Mouse (Mus musculus) heart, postnatal 0 days (tissue): ENCODE measurements at regions not wholly inside any gene's neighbourhood (a gene's known extent, or its start where the extent isn't known, plus 50 kb on each side); places are given as distances from the start of the nearest gene placed in this dataset.

Source experiments
- ATAC-seq: fragments of 200-750 bp; cut with Nextera tagmentation; 2 replicates; pipeline ENCODE4 v1.8.0; 2017; ENCODE audit warnings: low read depth, moderate number of reproducible peaks, moderate library complexity; ENCODE audit not compliant: insufficient read depth
- DNase-seq: peaks from one replicate; pipeline ENCODE4 v3.0.0-alpha.2; 2016; ENCODE audit warnings: low spot score
- H3K27ac ChIP-seq: fragments of 300-500 bp; sonication (generic); 2 replicates; pipeline ENCODE4 v1.5.1; 2014; ENCODE audit warnings: low read depth, mild to moderate bottlenecking
- H3K27me3 ChIP-seq: fragments of 300-500 bp; sonication (generic); 2 replicates; pipeline ENCODE4 v1.6.1; 2014; ENCODE audit warnings: low read length, mixed read lengths; ENCODE audit not compliant: control insufficient read depth, insufficient read depth
- H3K36me3 ChIP-seq: fragments of 300-500 bp; sonication (generic); replicated peaks from 2 replicates; pipeline ENCODE4 v1.6.1; 2014; ENCODE audit warnings: low read length, mixed read lengths; ENCODE audit not compliant: control insufficient read depth, insufficient read depth
- H3K4me1 ChIP-seq: fragments of 300-500 bp; sonication (generic); 2 replicates; pipeline ENCODE4 v1.6.1; 2014; ENCODE audit warnings: antibody characterized with exemption; ENCODE audit not compliant: control insufficient read depth, insufficient read depth
- H3K4me2 ChIP-seq: fragments of 300-500 bp; sonication (generic); 2 replicates; pipeline ENCODE4 v1.6.1; 2014; ENCODE audit warnings: low read depth, mild to moderate bottlenecking, low read length, moderate library complexity
- H3K4me3 ChIP-seq: fragments of 300-500 bp; sonication (generic); 2 replicates; pipeline ENCODE4 v1.5.1; 2014; ENCODE audit warnings: low read depth, low read length
- H3K9ac ChIP-seq: fragments of 300-500 bp; sonication (generic); replicated peaks from 2 replicates; pipeline ENCODE4 v1.6.1; 2014; ENCODE audit warnings: low read depth, low read length, mixed read lengths
- H3K9me3 ChIP-seq: fragments of 300-500 bp; sonication (generic); replicated peaks from 2 replicates; pipeline ENCODE4 v1.6.1; 2016; ENCODE audit warnings: low read length; ENCODE audit not compliant: control insufficient read depth
- CTCF ChIP-seq: IDR thresholded peaks from 2 replicates; pipeline ENCODE4 v1.5.1; 2016; ENCODE audit warnings: antibody characterized with exemption, control low read depth, low read depth
- EP300 ChIP-seq: IDR thresholded peaks from 2 replicates; pipeline ENCODE4 v1.6.1; 2016; ENCODE audit warnings: antibody characterized with exemption, low read depth
- WGBS: fragments of 180-500 bp; shearing (Covaris S2); extraction: QIAGEN DNeasy Blood & Tissue Kit; methylation state at CpG from one replicate; pipeline ENCODE4 v1.1.7; 2014; 5-methylcytosine and 5-hydroxymethylcytosine counted together

GRCm38 (mm10) chr13:90395274-90396023 lies 306.0 kb upstream of the Xrcc4 start:
- Histone ChIP-seq H3K27ac (no peak overlapping the region), H3K4me1 (no peaks in the 10 kb centered on the region), H3K9ac (no peak overlapping the region), H3K4me2 (no peak overlapping the region), H3K27me3 (no peaks in the 10 kb centered on the region), H3K9me3 (no peaks in the 10 kb centered on the region), H3K4me3 (no peak overlapping the region), H3K36me3 (no peaks in the 10 kb centered on the region)
- DNase-seq: no peak
- WGBS: 71% methylated on average over 8 of the region's 8 CpGs
- TF ChIP-seq CTCF (no peak), EP300 (no peak)
- no peak for ATAC-seq

- 61% methylated on average over 5 of the region's 5 CpGs for WGBS
- no peak overlapping the region for H3K4me3 ChIP-seq
- H3K9me3 ChIP-seq: no peaks in the 10 kb centered on the region
- no peak overlapping the region for H3K9ac ChIP-seq
- H3K27ac ChIP-seq: no peak overlapping the region
- no peaks in the 10 kb centered on the region for H3K36me3 ChIP-seq
- DNase-seq (peak; percentile 36), ATAC-seq (0 out of 2 replicates have a peak, but pooled peaks have one; percentile 20)
- H3K27me3 ChIP-seq: no peaks in the 10 kb centered on the region
- H3K4me2 ChIP-seq: no peak overlapping the region
- H3K4me1 ChIP-seq: no peaks in the 10 kb centered on the region
- no peak for TF ChIP-seq CTCF
- no peak for TF ChIP-seq EP300
Observed at GRCm38 (mm10) chr13:90394815-90395241, 305.4 kb upstream of the Xrcc4 start.

DNA sequence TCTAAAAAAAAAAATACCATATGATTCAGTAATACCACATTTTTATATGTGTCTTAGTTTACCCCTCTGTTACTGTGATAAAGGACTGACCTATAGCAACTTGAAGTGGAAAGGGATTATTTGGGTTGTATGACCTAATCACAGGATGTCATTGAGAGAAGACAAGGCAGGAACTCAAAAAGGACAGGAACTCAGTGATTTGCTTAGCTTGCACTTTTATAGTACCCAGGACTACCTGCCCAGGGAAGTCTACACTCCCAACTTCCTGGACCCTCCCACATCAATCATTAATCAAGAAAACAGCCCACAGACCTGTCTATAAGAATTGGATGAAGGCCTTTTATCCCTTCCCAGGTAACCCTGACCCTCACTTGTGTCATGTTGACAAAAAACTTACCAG lies 303.0 kb upstream of the Xrcc4 start:
- Histone ChIP-seq H3K4me2 (no peak overlapping the region), H3K9me3 (no peaks in the 10 kb centered on the region), H3K4me1 (no peaks in the 10 kb centered on the region), H3K9ac (no peak overlapping the region), H3K4me3 (no peak overlapping the region), H3K27ac (no peak overlapping the region), H3K36me3 (no peaks in the 10 kb centered on the region), H3K27me3 (no peaks in the 10 kb centered on the region)
- ATAC-seq (no peak), DNase-seq (no peak)
- TF ChIP-seq EP300 (no peak), CTCF (no peak)

- no peak overlapping the region for H3K4me3 ChIP-seq
- TF ChIP-seq EP300 (no peak), CTCF (no peak)
- no peaks in the 10 kb centered on the region for H3K9me3 ChIP-seq
- H3K36me3 ChIP-seq: no peaks in the 10 kb centered on the region
- H3K4me1 ChIP-seq: no peaks in the 10 kb centered on the region
- DNase-seq (no peak), ATAC-seq (no peak)
- 75% methylated on average over 3 of the region's 3 CpGs for WGBS
- no peaks in the 10 kb centered on the region for H3K27me3 ChIP-seq
- no peak overlapping the region for H3K27ac ChIP-seq
- H3K4me2 ChIP-seq: no peak overlapping the region
- no peak overlapping the region for H3K9ac ChIP-seq
Observed at GRCm38 (mm10) chr13:90376619-90377018, 287.2 kb upstream of the Xrcc4 start.

DNA sequence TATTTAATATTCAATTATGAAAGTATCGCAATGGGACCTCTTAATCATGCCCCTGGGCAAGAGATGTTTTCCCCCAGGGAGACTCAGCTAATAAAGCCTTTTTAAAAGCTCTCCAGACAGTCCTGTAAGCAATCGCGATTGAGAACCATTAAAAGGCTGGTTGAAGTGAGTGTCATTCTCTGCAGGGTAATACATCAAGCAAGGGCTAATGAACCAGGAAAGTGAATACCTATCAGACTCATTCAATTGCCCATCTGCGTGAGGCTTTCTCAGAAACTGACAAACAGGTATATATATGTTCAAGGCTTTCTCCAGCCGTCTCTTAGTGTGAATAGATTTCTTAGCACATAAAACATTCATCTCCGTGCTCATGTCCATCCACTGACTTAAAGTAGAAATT lies 286.8 kb upstream of the Xrcc4 start:
- Histone ChIP-seq H3K27me3 (no peaks in the 10 kb centered on the region), H3K4me3 (no peak overlapping the region), H3K4me2 (no peak overlapping the region), H3K9me3 (no peaks in the 10 kb centered on the region), H3K36me3 (no peaks in the 10 kb centered on the region), H3K27ac (no peak overlapping the region), H3K4me1 (no peaks in the 10 kb centered on the region), H3K9ac (no peak overlapping the region)
- no peak for TF ChIP-seq EP300
- no peak for TF ChIP-seq CTCF
- 85% methylated on average over 6 of the region's 6 CpGs for WGBS
- no peak for ATAC-seq
- no peak for DNase-seq
